Mouse (Mus musculus): ENCODE measurements around the gene Mfsd4b1. TPM values are rescaled to one million over a fixed set of nuclear protein-coding genes. Genes with fewer than 3 reads are reported as not detected.

Mfsd4b1 gene
- polyA plus RNA-seq, 1 experiment = not detected

DNA sequence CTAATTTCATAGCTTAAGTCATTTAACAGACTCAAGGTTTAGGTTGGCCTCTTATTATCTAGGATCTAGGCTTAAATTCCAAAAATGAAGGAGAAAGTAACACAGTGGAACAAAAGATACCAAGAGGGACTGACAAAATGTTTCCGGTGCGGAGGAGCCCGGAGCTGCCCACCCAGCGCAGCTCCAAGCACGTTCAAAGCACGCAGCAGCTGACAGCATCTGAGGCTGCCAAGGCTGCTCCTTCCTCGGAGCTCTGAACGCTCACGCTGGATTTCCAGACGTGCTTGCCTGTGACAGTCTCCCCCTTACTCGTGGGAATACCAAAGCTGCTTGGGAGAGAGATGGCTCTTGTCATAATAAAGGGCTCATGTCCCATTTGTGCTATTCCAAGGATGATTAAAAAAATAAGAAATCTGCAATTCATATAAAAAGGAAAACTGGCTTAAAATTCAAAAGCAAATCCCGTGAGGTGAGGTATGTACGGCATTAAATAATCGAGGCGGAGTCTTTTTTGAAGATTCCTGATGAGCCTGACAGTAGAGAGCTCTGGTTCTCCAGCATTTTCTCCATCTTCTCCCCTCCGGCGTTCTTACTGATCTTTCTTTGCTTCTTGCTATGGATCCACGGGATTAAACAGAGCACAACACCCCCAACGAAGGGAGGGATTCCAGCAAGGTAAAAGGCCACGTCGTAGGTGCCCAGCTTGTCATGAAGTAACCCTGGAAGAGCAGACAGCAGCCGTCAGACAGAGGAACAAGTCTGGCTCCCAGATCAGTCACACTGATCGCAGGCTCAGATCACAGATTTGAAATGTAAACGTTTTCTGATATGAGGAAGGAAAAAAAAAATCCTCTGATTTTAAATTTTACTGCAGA lies 11.9 kb upstream of the Mfsd4b1 start:
- TF ChIP-seq FLI1 (IDR thresholded peaks at IDR 0.05; ENCODE audit: low read length) (no peak), GATA1 (IDR thresholded peaks at IDR 0.05; ENCODE audit: borderline replicate concordance, low read length) (no peak)
- H3K9me3 ChIP-seq = no peaks in the 10 kb centered on the region
- no peaks in the 10 kb centered on the region for H3K27me3 ChIP-seq (replicated peaks)
- peaks cover 4% of the 10 kb centered on the region; the same call in 1 of the 2 replicates for H3K4me1 ChIP-seq
- no peak overlapping the region for H3K4me3 ChIP-seq (replicated peaks)
- H3K36me3 ChIP-seq (replicated peaks; ENCODE audit: low read length) = peaks cover 86% of the 10 kb centered on the region

DNA sequence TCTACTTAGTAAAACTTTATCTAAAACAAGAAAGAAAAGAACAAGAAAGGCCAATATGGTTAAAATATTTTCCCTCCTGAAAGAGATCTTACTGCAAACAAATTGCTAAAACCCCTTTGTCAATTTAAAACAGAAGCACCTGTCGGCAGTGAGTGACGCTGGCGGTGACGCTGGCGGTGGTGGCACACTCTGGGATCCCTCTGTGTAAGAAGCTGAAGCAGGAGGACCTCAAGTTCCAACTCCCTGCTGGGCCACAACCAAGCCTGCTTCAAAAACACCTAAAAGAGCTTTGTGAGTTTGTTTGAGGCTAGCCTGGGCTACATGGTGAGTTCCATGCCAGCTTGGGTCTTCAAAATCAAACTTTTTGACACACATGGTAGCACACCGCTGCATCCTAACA lies 9.9 kb upstream of the Mfsd4b1 start:
- no peak for TF ChIP-seq GATA1 (IDR thresholded peaks at IDR 0.05; ENCODE audit: borderline replicate concordance, low read length)
- no peak for TF ChIP-seq FLI1 (IDR thresholded peaks at IDR 0.05; ENCODE audit: low read length)
- Histone ChIP-seq H3K9me3 (no peaks in the 10 kb centered on the region), H3K27me3 (replicated peaks) (peaks cover 2% of the 10 kb centered on the region), H3K36me3 (replicated peaks; ENCODE audit: low read length) (peaks cover 69% of the 10 kb centered on the region), H3K4me3 (replicated peaks) (no peak overlapping the region), H3K4me1 (no peaks in the 10 kb centered on the region)

DNA sequence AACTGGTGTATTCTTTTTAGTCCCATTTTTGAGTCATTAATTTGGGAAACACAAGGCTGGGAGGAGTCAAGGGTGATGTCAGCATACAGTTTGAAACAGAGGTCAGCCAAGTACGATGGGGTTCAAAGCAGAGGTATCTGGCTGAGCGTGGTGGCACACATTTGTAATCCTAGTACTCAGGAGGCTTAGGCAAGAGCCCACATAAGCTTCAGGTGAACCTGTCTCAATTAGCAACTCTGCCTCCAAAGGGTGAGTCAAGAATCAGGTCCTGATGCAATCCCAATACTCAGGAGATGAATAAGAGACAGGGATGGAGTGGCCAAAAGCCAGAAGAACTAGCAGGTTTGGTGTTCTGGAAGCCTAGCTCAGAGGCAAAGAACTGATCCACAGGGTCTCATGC lies 7.8 kb upstream of the Mfsd4b1 start:
- TF ChIP-seq FLI1 (IDR thresholded peaks at IDR 0.05; ENCODE audit: low read length) (no peak), GATA1 (IDR thresholded peaks at IDR 0.05; ENCODE audit: borderline replicate concordance, low read length) (no peak)
- H3K4me1 ChIP-seq = no peaks in the 10 kb centered on the region
- no peak overlapping the region for H3K4me3 ChIP-seq (replicated peaks)
- H3K27me3 ChIP-seq (replicated peaks) = peaks cover 7% of the 10 kb centered on the region
- peaks cover 51% of the 10 kb centered on the region for H3K36me3 ChIP-seq (replicated peaks; ENCODE audit: low read length)
- H3K9me3 ChIP-seq = no peaks in the 10 kb centered on the region

- peaks cover 31% of the 10 kb centered on the region for H3K36me3 ChIP-seq (replicated peaks; ENCODE audit: low read length)
- H3K9me3 ChIP-seq = peaks cover 8% of the 10 kb centered on the region
- H3K4me1 ChIP-seq = no peaks in the 10 kb centered on the region
- peaks cover 9% of the 10 kb centered on the region for H3K27me3 ChIP-seq (replicated peaks)
- TF ChIP-seq FLI1 (IDR thresholded peaks at IDR 0.05; ENCODE audit: low read length) (no peak), GATA1 (IDR thresholded peaks at IDR 0.05; ENCODE audit: borderline replicate concordance, low read length) (no peak)
- H3K4me3 ChIP-seq (replicated peaks) = no peak overlapping the region
Measured at GRCm38 (mm10) chr10:40030716-40031115, 5.6 kb upstream of the Mfsd4b1 start.

- peaks cover 9% of the 10 kb centered on the region for H3K4me1 ChIP-seq
- peaks cover 8% of the 10 kb centered on the region for H3K9me3 ChIP-seq
- H3K27me3 ChIP-seq (replicated peaks) = peaks cover 20% of the 10 kb centered on the region
- no peak for TF ChIP-seq FLI1 (IDR thresholded peaks at IDR 0.05; ENCODE audit: low read length)
- H3K4me3 ChIP-seq (replicated peaks) = no peak overlapping the region
- peaks cover 20% of the 10 kb centered on the region for H3K36me3 ChIP-seq (replicated peaks; ENCODE audit: low read length)
Measured at GRCm38 (mm10) chr10:40029610-40030009, 4.5 kb upstream of the Mfsd4b1 start.

DNA sequence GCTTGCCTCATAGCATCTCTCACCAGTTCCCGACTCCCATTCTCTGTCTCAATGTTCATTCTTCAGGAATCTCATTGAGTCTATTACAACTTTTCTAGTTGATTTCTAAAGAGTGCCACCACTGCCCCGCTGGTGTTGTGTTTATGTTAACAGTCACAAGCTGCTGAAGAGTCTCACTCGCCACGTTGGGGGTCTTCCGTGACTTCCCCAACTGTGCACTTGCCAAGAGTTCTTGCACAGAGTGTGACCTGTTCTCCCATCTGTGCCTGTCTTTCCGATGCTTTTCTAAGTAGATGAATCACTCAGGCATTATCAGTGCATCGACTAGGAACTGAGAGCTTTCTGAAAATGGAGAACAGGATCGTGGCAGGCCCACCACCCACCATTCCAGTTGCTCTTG lies 3.0 kb upstream of the Mfsd4b1 start:
- Histone ChIP-seq H3K4me1 (peaks cover 11% of the 10 kb centered on the region), H3K4me3 (replicated peaks) (no peak overlapping the region), H3K9me3 (peaks cover 8% of the 10 kb centered on the region), H3K36me3 (replicated peaks; ENCODE audit: low read length) (peaks cover 8% of the 10 kb centered on the region), H3K27me3 (replicated peaks) (peaks cover 34% of the 10 kb centered on the region)
- TF ChIP-seq FLI1 (IDR thresholded peaks at IDR 0.05; ENCODE audit: low read length) (no peak), GATA1 (IDR thresholded peaks at IDR 0.05; ENCODE audit: borderline replicate concordance, low read length) (no peak)

DNA sequence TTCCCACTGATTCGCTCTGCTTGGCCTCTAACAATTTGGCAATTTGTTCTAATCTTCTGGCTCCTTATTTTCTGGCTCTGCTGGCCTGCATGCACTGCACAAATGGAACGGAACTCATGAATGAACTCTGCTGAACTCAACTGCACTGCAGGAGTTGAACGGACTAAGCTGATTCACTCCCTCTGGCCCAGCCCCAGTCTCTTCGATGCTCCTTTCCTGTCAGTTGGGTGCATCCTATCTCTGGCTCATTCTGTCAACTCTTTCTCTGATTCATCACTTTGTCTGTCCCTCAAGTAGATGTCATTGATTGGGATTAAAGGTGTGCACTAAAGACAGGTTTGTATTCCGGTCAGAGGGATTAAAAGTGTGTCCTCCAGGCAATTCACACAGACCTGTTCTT lies 1.5 kb upstream of the Mfsd4b1 start:
- Histone ChIP-seq H3K36me3 (replicated peaks; ENCODE audit: low read length) (no peaks in the 10 kb centered on the region), H3K4me1 (peaks cover 11% of the 10 kb centered on the region), H3K9me3 (peaks cover 8% of the 10 kb centered on the region), H3K4me3 (replicated peaks) (no peak overlapping the region), H3K27me3 (replicated peaks) (peaks cover 42% of the 10 kb centered on the region)
- TF ChIP-seq FLI1 (IDR thresholded peaks at IDR 0.05; ENCODE audit: low read length) = no peak
- no peak for TF ChIP-seq GATA1 (IDR thresholded peaks at IDR 0.05; ENCODE audit: borderline replicate concordance, low read length)

GRCm38 (mm10) chr10:40025560-40025959 lies 492 bp upstream of the Mfsd4b1 start:
- peaks cover 49% of the 10 kb centered on the region for H3K27me3 ChIP-seq (replicated peaks)
- no peaks in the 10 kb centered on the region for H3K36me3 ChIP-seq (replicated peaks; ENCODE audit: low read length)
- H3K9me3 ChIP-seq = peaks cover 8% of the 10 kb centered on the region
- peaks cover 11% of the 10 kb centered on the region for H3K4me1 ChIP-seq
- TF ChIP-seq FLI1 (IDR thresholded peaks at IDR 0.05; ENCODE audit: low read length) = no peak
- H3K4me3 ChIP-seq (replicated peaks) = peak overlapping the region; percentile 90

- Histone ChIP-seq H3K4me1 (peaks cover 12% of the 10 kb centered on the region), H3K27me3 (replicated peaks) (peaks cover 51% of the 10 kb centered on the region), H3K4me3 (replicated peaks) (no peak overlapping the region), H3K36me3 (replicated peaks; ENCODE audit: low read length) (no peaks in the 10 kb centered on the region), H3K9me3 (no peaks in the 10 kb centered on the region; the same call in none of the 2 replicates)
- TF ChIP-seq FLI1 (IDR thresholded peaks at IDR 0.05; ENCODE audit: low read length) (no peak), GATA1 (IDR thresholded peaks at IDR 0.05; ENCODE audit: borderline replicate concordance, low read length) (no peak)
Measured at GRCm38 (mm10) chr10:40020401-40020800, 4.7 kb downstream of the Mfsd4b1 start.

DNA sequence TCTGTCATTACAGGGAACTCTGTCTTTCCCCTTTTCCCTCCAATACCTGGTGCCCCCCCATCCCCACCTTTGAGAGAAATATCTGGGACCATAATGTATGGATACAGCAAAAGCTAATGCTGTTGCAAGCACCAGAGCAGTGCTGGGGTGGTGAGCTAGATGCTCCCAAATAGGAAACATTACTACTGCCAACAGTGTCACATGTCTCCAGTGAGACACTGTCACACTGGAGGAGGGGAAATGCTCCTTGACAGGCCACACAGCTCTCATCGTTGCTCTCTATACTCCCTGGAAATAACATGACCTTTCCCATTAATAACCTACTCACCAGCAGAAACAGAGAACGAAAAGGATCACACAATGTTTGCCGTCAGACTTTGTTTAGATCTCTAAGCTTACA lies 5.6 kb downstream of the Mfsd4b1 start:
- Histone ChIP-seq H3K4me1 (peaks cover 3% of the 10 kb centered on the region), H3K36me3 (replicated peaks; ENCODE audit: low read length) (no peaks in the 10 kb centered on the region), H3K9me3 (no peaks in the 10 kb centered on the region; the same call in none of the 2 replicates), H3K4me3 (replicated peaks) (no peak overlapping the region), H3K27me3 (replicated peaks) (peaks cover 42% of the 10 kb centered on the region)
- TF ChIP-seq GATA1 (IDR thresholded peaks at IDR 0.05; ENCODE audit: borderline replicate concordance, low read length) (no peak), FLI1 (IDR thresholded peaks at IDR 0.05; ENCODE audit: low read length) (no peak)
